Mouse (Mus musculus): ENCODE data around the gene Slc2a2. TPM values are rescaled to one million over a fixed set of nuclear protein-coding genes. Genes with fewer than 3 reads are reported as not detected.

Slc2a2 gene
- polyA plus RNA-seq, 1 experiment from 2014 or later: 106 TPM

DNA sequence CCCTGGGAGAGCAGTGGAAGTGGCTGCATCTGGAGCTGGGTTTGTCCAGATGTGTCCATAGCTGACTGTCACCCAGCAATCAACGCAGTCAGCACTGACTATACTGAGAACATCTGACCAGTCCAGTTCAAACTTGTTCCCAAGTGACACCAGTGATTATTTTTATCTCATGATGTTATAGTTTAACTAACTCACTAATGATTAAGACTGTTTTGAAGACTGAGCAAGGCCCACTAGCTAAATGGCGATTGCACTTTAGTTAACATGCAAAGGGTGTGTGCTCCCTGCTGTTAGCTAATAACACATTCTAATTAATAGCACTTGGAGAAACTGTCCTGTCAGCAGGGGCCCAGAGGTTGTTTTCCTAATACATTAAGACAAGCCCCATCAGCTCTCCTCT, 39.3 kb downstream of the Slc2a2 start:
- Histone ChIP-seq H3K9ac (ENCODE audit: low read depth, low read length) (no peak overlapping the region), H3K4me3 (ENCODE audit: low read depth, low read length) (no peak overlapping the region), H3K36me3 (ENCODE audit: control insufficient read depth, insufficient read depth) (no peaks in the 10 kb centered on the region), H3K9me3 (ENCODE audit: control insufficient read depth) (no peaks in the 10 kb centered on the region), H3K27me3 (replicated peaks; ENCODE audit: control insufficient read depth, insufficient read depth, low read length) (no peaks in the 10 kb centered on the region), H3K4me1 (replicated peaks; ENCODE audit: control insufficient read depth, insufficient read depth, low read length) (no peaks in the 10 kb centered on the region), H3K4me2 (replicated peaks; ENCODE audit: low read depth) (no peak overlapping the region), H3K27ac (ENCODE audit: low read depth, low read length) (no peak overlapping the region)
- 35% methylated on average over 2 of the region's 2 CpGs for WGBS
- no peak for TF ChIP-seq CTCF (IDR thresholded peaks at IDR 0.05; ENCODE audit: low read depth)
- ATAC-seq: peak; percentile 82

DNA sequence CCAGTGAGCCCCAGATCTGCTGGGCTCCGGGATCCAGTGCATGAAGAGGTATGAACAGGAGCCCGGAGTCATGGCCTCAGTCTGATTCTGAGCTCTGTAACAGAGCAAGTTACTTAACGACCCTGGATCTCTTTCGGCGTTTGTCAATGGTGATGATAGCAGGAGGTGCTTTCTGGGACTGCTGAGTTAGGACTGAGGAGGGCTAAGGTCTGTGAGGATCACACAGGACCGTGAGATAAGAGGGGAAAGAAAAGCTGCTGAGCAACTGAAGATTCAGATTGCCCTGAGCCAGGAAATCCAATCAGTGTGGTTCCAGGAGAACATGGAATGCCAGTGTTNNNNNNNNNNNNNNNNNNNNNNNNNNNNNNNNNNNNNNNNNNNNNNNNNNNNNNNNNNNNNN, 42.6 kb downstream of the Slc2a2 start:
- no peak overlapping the region for H3K4me3 ChIP-seq (ENCODE audit: low read depth, low read length)
- no peaks in the 10 kb centered on the region for H3K36me3 ChIP-seq (ENCODE audit: control insufficient read depth, insufficient read depth)
- ATAC-seq: peak; percentile 60
- no peaks in the 10 kb centered on the region for H3K9me3 ChIP-seq (ENCODE audit: control insufficient read depth)
- H3K4me1 ChIP-seq (replicated peaks; ENCODE audit: control insufficient read depth, insufficient read depth, low read length): no peaks in the 10 kb centered on the region
- H3K4me2 ChIP-seq (replicated peaks; ENCODE audit: low read depth): no peak overlapping the region; the same call in 1 of the 2 replicates
- H3K9ac ChIP-seq (ENCODE audit: low read depth, low read length): no peak overlapping the region
- WGBS: 27% methylated on average over 6 of the region's 6 CpGs
- H3K27ac ChIP-seq (ENCODE audit: low read depth, low read length): peak overlapping the region; percentile 70
- no peak for TF ChIP-seq CTCF (IDR thresholded peaks at IDR 0.05; ENCODE audit: low read depth)
- H3K27me3 ChIP-seq (replicated peaks; ENCODE audit: control insufficient read depth, insufficient read depth, low read length): no peaks in the 10 kb centered on the region

DNA sequence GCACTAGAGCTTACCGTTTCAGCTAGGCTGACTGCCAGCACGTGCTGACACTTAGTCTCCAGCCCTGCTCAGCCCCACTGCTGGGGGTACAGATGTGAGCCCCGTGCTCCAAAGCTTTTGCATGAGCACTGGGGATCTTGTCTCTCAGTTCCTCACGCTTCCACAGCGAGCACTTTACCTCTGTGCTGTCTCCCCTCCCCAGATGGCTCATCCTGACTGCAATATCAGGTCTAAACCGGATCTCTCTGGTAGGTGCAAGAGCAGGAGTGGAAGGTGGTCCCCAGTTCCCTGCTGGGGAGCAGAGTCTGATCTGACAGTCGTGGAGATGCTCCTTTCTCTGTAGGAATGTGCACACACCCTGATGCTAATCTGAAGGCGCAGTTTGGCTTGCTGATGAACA, 45.5 kb downstream of the Slc2a2 start:
- Histone ChIP-seq H3K27me3 (replicated peaks; ENCODE audit: control insufficient read depth, insufficient read depth, low read length) (no peaks in the 10 kb centered on the region), H3K9ac (ENCODE audit: low read depth, low read length) (no peak overlapping the region), H3K4me1 (replicated peaks; ENCODE audit: control insufficient read depth, insufficient read depth, low read length) (no peaks in the 10 kb centered on the region), H3K4me3 (ENCODE audit: low read depth, low read length) (no peak overlapping the region), H3K36me3 (ENCODE audit: control insufficient read depth, insufficient read depth) (no peaks in the 10 kb centered on the region), H3K4me2 (replicated peaks; ENCODE audit: low read depth) (no peak overlapping the region), H3K9me3 (ENCODE audit: control insufficient read depth) (no peaks in the 10 kb centered on the region), H3K27ac (ENCODE audit: low read depth, low read length) (no peak overlapping the region)
- WGBS: 55% methylated on average over 8 of the region's 8 CpGs
- TF ChIP-seq CTCF (IDR thresholded peaks at IDR 0.05; ENCODE audit: low read depth): no peak
- ATAC-seq: no peak

DNA sequence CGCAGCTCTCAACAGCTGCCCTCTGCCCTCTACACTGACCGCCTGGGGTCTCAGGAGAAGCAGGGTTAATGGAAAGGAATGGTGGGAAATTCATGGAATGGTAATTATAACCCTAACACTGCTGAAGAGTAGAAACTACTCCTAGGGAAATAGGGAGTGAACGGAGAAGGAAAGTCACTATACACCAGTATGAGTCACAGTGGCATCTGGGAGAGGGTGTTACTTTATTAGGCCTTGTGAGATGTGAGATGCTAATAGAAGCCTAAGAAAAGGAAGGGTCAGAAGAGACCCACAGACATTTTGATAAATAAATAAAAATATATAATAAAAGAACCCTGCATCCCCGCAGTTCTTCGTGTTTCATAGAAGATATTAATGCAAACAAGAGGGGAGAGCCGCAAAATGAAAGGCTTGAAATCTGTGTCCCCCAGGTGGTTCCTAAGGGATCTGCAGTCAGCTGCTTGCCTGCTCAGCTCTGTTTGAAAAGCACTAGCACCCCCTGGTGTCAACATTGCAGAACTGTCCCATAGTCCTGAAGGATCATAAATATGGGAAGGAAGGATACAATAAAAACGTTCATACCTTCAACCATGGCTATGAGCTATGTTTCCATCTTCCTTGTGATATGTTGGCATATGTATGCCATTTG, 48.3 kb downstream of the Slc2a2 start:
- Histone ChIP-seq H3K27ac (ENCODE audit: low read depth, low read length) (no peak overlapping the region), H3K27me3 (replicated peaks; ENCODE audit: control insufficient read depth, insufficient read depth, low read length) (no peaks in the 10 kb centered on the region), H3K36me3 (ENCODE audit: control insufficient read depth, insufficient read depth) (no peaks in the 10 kb centered on the region), H3K9ac (ENCODE audit: low read depth, low read length) (no peak overlapping the region), H3K4me3 (ENCODE audit: low read depth, low read length) (no peak overlapping the region), H3K4me1 (replicated peaks; ENCODE audit: control insufficient read depth, insufficient read depth, low read length) (no peaks in the 10 kb centered on the region), H3K4me2 (replicated peaks; ENCODE audit: low read depth) (no peak overlapping the region), H3K9me3 (ENCODE audit: control insufficient read depth) (no peaks in the 10 kb centered on the region)
- ATAC-seq: peak; percentile 84
- WGBS: 33% methylated on average over 7 of the region's 7 CpGs
- TF ChIP-seq CTCF (IDR thresholded peaks at IDR 0.05; ENCODE audit: low read depth): peak; percentile 99

DNA sequence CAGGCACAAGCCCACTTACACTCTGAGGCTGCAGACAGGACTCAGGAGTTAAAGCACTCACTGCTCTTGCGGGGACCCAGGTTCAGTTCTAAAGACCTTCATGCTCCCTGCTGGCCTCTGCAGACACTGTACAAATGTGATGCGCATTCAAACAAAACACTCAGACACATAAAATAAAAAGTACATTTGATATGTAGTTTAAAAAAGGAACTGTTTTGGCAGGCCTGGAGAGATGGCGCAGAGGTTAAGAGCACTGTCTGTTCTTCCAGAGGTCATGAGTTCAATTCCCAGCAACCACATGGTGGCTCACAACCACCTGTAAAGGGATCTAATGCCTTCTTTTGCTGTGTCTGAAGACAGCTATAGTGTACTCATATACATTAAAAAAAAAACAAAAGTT, 50.4 kb downstream of the Slc2a2 start:
- no peak for TF ChIP-seq CTCF (IDR thresholded peaks at IDR 0.05; ENCODE audit: low read depth)
- Histone ChIP-seq H3K27me3 (replicated peaks; ENCODE audit: control insufficient read depth, insufficient read depth, low read length) (no peaks in the 10 kb centered on the region), H3K27ac (ENCODE audit: low read depth, low read length) (no peak overlapping the region), H3K9ac (ENCODE audit: low read depth, low read length) (no peak overlapping the region), H3K4me2 (replicated peaks; ENCODE audit: low read depth) (no peak overlapping the region), H3K4me1 (replicated peaks; ENCODE audit: control insufficient read depth, insufficient read depth, low read length) (no peaks in the 10 kb centered on the region), H3K9me3 (ENCODE audit: control insufficient read depth) (no peaks in the 10 kb centered on the region), H3K4me3 (ENCODE audit: low read depth, low read length) (no peak overlapping the region), H3K36me3 (ENCODE audit: control insufficient read depth, insufficient read depth) (no peaks in the 10 kb centered on the region)
- 97% methylated on average over 3 of the region's 3 CpGs for WGBS
- ATAC-seq: no peak

DNA sequence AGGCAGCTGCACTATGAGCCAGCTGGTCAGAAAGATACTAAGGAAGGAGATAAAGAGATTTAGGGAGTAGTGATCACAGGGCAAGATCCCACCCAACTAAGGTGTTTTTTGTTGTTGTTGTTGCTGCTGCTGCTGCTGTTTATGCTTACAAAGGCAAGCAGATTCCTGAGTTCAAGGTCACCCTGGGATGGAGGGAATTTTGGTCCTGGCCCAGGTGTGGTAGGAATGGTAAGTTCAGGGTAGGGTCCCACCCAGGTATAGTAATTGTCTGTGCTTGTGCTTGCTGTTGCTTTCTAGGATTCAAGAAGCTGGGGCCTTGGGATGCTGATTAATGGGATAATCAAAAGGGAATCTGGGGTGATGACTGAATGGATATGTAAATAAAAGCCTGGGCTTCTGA, 51.3 kb downstream of the Slc2a2 start:
- Histone ChIP-seq H3K36me3 (ENCODE audit: control insufficient read depth, insufficient read depth) (no peaks in the 10 kb centered on the region), H3K27me3 (replicated peaks; ENCODE audit: control insufficient read depth, insufficient read depth, low read length) (no peaks in the 10 kb centered on the region), H3K4me3 (ENCODE audit: low read depth, low read length) (no peak overlapping the region), H3K4me2 (replicated peaks; ENCODE audit: low read depth) (no peak overlapping the region), H3K4me1 (replicated peaks; ENCODE audit: control insufficient read depth, insufficient read depth, low read length) (no peaks in the 10 kb centered on the region), H3K9ac (ENCODE audit: low read depth, low read length) (no peak overlapping the region), H3K9me3 (ENCODE audit: control insufficient read depth) (no peaks in the 10 kb centered on the region), H3K27ac (ENCODE audit: low read depth, low read length) (no peak overlapping the region)
- TF ChIP-seq CTCF (IDR thresholded peaks at IDR 0.05; ENCODE audit: low read depth): no peak
- ATAC-seq: no peak

DNA sequence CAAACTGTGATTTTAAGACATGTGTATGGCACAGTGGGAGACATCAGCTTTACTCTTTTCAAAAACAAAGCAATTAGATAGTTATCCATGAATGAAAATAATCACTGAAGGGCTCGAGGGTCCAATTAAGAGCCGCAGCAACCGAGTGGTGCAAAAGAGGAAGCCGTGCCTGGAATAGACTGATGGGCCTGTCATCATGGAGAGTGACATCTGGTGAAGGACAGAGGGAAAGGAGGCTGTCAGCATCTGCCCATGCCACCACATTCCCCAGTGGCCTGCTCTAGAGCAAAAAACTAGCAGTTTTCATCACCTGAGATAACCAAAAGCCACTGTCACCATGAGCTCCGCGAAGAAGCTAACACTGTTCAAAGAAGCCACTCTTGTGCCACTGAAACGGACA, 57.8 kb downstream of the Slc2a2 start:
- ATAC-seq: no peak
- no peaks in the 10 kb centered on the region for H3K4me1 ChIP-seq (replicated peaks; ENCODE audit: control insufficient read depth, insufficient read depth, low read length)
- H3K27ac ChIP-seq (ENCODE audit: low read depth, low read length): no peak overlapping the region
- H3K9me3 ChIP-seq (ENCODE audit: control insufficient read depth): no peaks in the 10 kb centered on the region
- H3K27me3 ChIP-seq (replicated peaks; ENCODE audit: control insufficient read depth, insufficient read depth, low read length): no peaks in the 10 kb centered on the region
- 88% methylated on average over 7 of the region's 7 CpGs for WGBS
- no peak overlapping the region for H3K9ac ChIP-seq (ENCODE audit: low read depth, low read length)
- H3K36me3 ChIP-seq (ENCODE audit: control insufficient read depth, insufficient read depth): no peaks in the 10 kb centered on the region
- no peak overlapping the region for H3K4me3 ChIP-seq (ENCODE audit: low read depth, low read length)
- no peak overlapping the region for H3K4me2 ChIP-seq (replicated peaks; ENCODE audit: low read depth)
- no peak for TF ChIP-seq CTCF (IDR thresholded peaks at IDR 0.05; ENCODE audit: low read depth)

Data from intestine, postnatal 0 days (tissue).